Mouse (Mus musculus) bone marrow, adult 2 months (tissue): Measurements from ENCODE around the gene Lrrc8b. TPM values are rescaled to one million over a fixed set of nuclear protein-coding genes. Genes with fewer than 3 reads are reported as not detected.
A peak's percentile ranks its signal among the peaks of the same experiment; 100 is the strongest.

Experiments
- H3K27ac ChIP-seq: fragments of 200-500 bp; 2 replicates; pipeline ENCODE4 v1.5.1; 2012; ENCODE audit warnings: low read depth, mild to moderate bottlenecking, control low read depth, inconsistent platforms, low read length; ENCODE audit not compliant: control insufficient read depth, poor library complexity, insufficient read depth
- H3K4me1 ChIP-seq: fragments of 200-500 bp; 2 replicates; pipeline ENCODE4 v1.6.1; 2011; ENCODE audit warnings: low read length; ENCODE audit not compliant: control insufficient read depth, insufficient read depth
- H3K4me3 ChIP-seq: fragments of 200-500 bp; replicated peaks from 2 replicates; pipeline ENCODE3; 2011; ENCODE audit warnings: mild to moderate bottlenecking, low read depth, low read length, control low read depth; ENCODE audit not compliant: control insufficient read depth
- CTCF ChIP-seq: fragments of 200-500 bp; IDR thresholded peaks from 2 replicates; pipeline ENCODE4 v1.5.1; 2011; ENCODE audit warnings: low read length, control low read depth; ENCODE audit not compliant: control insufficient read depth, insufficient read depth
- POLR2A ChIP-seq: fragments of 200-500 bp; IDR thresholded peaks from 2 replicates; pipeline ENCODE4 v1.6.1; 2011; ENCODE audit warnings: low read depth, mild to moderate bottlenecking, control low read depth, low read length, borderline replicate concordance; ENCODE audit not compliant: control insufficient read depth
- WGBS: fragments of 180-500 bp; shearing (Covaris S2); methylation state at CpG from one replicate; pipeline ENCODE4 v1.1.7; 2018; 5-methylcytosine and 5-hydroxymethylcytosine counted together
- polyA plus RNA-seq: library from polyadenylated mRNA; stranded (reverse); fragments of >200 nt; gene quantifications from 2 replicates; pipeline ENCODE4 v1.2.4, GENCODE M21; 2011; ENCODE audit warnings: low replicate concordance; ENCODE audit not compliant: missing spikeins, insufficient read depth, insufficient read length

The Lrrc8b gene
- polyA plus RNA-seq = 2.0 and 2.4 TPM in 2 replicates

- peak within 1 kb of the TSS; percentile 90 for H3K27ac ChIP-seq
- 6% methylated on average over 63 of the region's 63 CpGs for WGBS
- H3K4me1 ChIP-seq = no peaks in the 10 kb centered on the region
- peak within 1 kb of the TSS; percentile 80 for H3K4me3 ChIP-seq
- no peak for TF ChIP-seq CTCF
- peak; percentile 53; the same call in 1 of the 2 replicates for TF ChIP-seq POLR2A
These were observed at the start of gene Lrrc8b for GRCm38 (mm10) chr5:105415198-105415791. Lrrc8b (plus strand) TSS chr5:105415775.

GRCm38 (mm10) chr5:105381482-105381881, 34.1 kb upstream of the Lrrc8b start:
- no peaks in the 10 kb centered on the region for H3K4me1 ChIP-seq
- H3K4me3 ChIP-seq = no peak overlapping the region
- WGBS = 13% methylated on average over 2 of the region's 2 CpGs
- TF ChIP-seq CTCF = no peak
- no peak for TF ChIP-seq POLR2A
- no peak overlapping the region for H3K27ac ChIP-seq

- no peak for TF ChIP-seq CTCF
- TF ChIP-seq POLR2A = no peak
- WGBS = 85% methylated on average over 2 of the region's 2 CpGs
- H3K27ac ChIP-seq = no peak overlapping the region
- no peaks in the 10 kb centered on the region for H3K4me1 ChIP-seq
- H3K4me3 ChIP-seq = no peak overlapping the region
These were observed 25.2 kb upstream of the Lrrc8b start for GRCm38 (mm10) chr5:105390346-105390745.

- WGBS = 68% methylated on average over 6 of the region's 6 CpGs
- TF ChIP-seq CTCF = no peak
- TF ChIP-seq POLR2A = no peak
- H3K27ac ChIP-seq = no peak overlapping the region
- no peak overlapping the region for H3K4me3 ChIP-seq
- no peaks in the 10 kb centered on the region for H3K4me1 ChIP-seq
These were observed 21.8 kb upstream of the Lrrc8b start for GRCm38 (mm10) chr5:105393731-105394130.

- Histone ChIP-seq H3K4me3 (no peak overlapping the region), H3K27ac (no peak overlapping the region), H3K4me1 (no peaks in the 10 kb centered on the region)
- no peak for TF ChIP-seq POLR2A
- TF ChIP-seq CTCF = no peak
- 6% methylated on average over 4 of the region's 4 CpGs for WGBS
These were observed 20.4 kb upstream of the Lrrc8b start for GRCm38 (mm10) chr5:105395188-105395587.

GRCm38 (mm10) chr5:105398966-105399365, 16.6 kb upstream of the Lrrc8b start:
- WGBS = 75% methylated on average over 6 of the region's 6 CpGs
- Histone ChIP-seq H3K4me1 (no peaks in the 10 kb centered on the region; the same call in 1 of the 2 replicates), H3K4me3 (no peak overlapping the region), H3K27ac (no peak overlapping the region)
- TF ChIP-seq CTCF = no peak
- TF ChIP-seq POLR2A = no peak

GRCm38 (mm10) chr5:105399631-105400423, 15.7 kb upstream of the Lrrc8b start:
- WGBS = 27% methylated on average over 13 of the region's 13 CpGs
- TF ChIP-seq POLR2A = no peak
- TF ChIP-seq CTCF = no peak
- no peak overlapping the region for H3K4me3 ChIP-seq
- H3K27ac ChIP-seq = no peak overlapping the region
- no peaks in the 10 kb centered on the region; the same call in 1 of the 2 replicates for H3K4me1 ChIP-seq

GRCm38 (mm10) chr5:105400424-105401375, 14.9 kb upstream of the Lrrc8b start:
- 67% methylated on average over 17 of the region's 17 CpGs for WGBS
- no peak overlapping the region for H3K27ac ChIP-seq
- no peak overlapping the region for H3K4me3 ChIP-seq
- H3K4me1 ChIP-seq = no peaks in the 10 kb centered on the region; the same call in 1 of the 2 replicates
- TF ChIP-seq POLR2A = no peak
- no peak for TF ChIP-seq CTCF
